Mouse (Mus musculus): Measurements from ENCODE around the gene Zbed6. TPM values are rescaled to one million over a fixed set of nuclear protein-coding genes. Genes with fewer than 3 reads are reported as not detected.
"Not testable (repeated sequence)": the region's sequence is repeated elsewhere in the genome, so short reads cannot be mapped to it uniquely, and the experiment has no call there.

The Zbed6 gene
- polyA plus RNA-seq, 1 experiment from 2014 or later: not detected

- H3K9ac ChIP-seq: no peak overlapping the region
- no peaks in the 10 kb centered on the region for H3K9me3 ChIP-seq
- H3K27me3 ChIP-seq (replicated peaks): no peaks in the 10 kb centered on the region
- 76% methylated on average over 7 of the region's 7 CpGs for WGBS
- no peak for ATAC-seq (ENCODE audit: extremely low read depth, insufficient number of reproducible peaks, low FRiP score, low TSS enrichment)
- no peak overlapping the region for H3K4me2 ChIP-seq
- H3K36me3 ChIP-seq: no peaks in the 10 kb centered on the region
- peaks cover 19% of the 10 kb centered on the region for H3K4me1 ChIP-seq
- H3K4me3 ChIP-seq: no peak overlapping the region
- H3K27ac ChIP-seq (replicated peaks): no peak overlapping the region
These were observed 27.6 kb upstream of the Zbed6 start for GRCm38 (mm10) chr1:133688301-133688700.

- H3K9me3 ChIP-seq: no peaks in the 10 kb centered on the region
- peaks cover 7% of the 10 kb centered on the region; the same call in 1 of the 2 replicates for H3K4me1 ChIP-seq
- ATAC-seq (ENCODE audit: extremely low read depth, insufficient number of reproducible peaks, low FRiP score, low TSS enrichment): no peak
- no peaks in the 10 kb centered on the region for H3K36me3 ChIP-seq
- WGBS: 75% methylated on average over 10 of the region's 10 CpGs
- H3K4me3 ChIP-seq: no peak overlapping the region
- H3K9ac ChIP-seq: no peak overlapping the region
- no peaks in the 10 kb centered on the region for H3K27me3 ChIP-seq (replicated peaks)
- H3K4me2 ChIP-seq: no peak overlapping the region
- H3K27ac ChIP-seq (replicated peaks): no peak overlapping the region
These were observed 25.2 kb upstream of the Zbed6 start for GRCm38 (mm10) chr1:133685749-133686519.

GRCm38 (mm10) chr1:133671801-133672200, 11.1 kb upstream of the Zbed6 start:
- no peak for ATAC-seq (ENCODE audit: extremely low read depth, insufficient number of reproducible peaks, low FRiP score, low TSS enrichment)
- H3K9me3 ChIP-seq: no peaks in the 10 kb centered on the region
- no peaks in the 10 kb centered on the region for H3K27me3 ChIP-seq (replicated peaks)
- no peak overlapping the region for H3K4me3 ChIP-seq
- no peaks in the 10 kb centered on the region for H3K4me1 ChIP-seq
- no peak overlapping the region for H3K9ac ChIP-seq
- no peak overlapping the region for H3K4me2 ChIP-seq
- H3K27ac ChIP-seq (replicated peaks): no peak overlapping the region
- 60% methylated on average over 3 of the region's 3 CpGs for WGBS
- no peaks in the 10 kb centered on the region for H3K36me3 ChIP-seq

GRCm38 (mm10) chr1:133671266-133671665, 10.6 kb upstream of the Zbed6 start:
- WGBS: 81% methylated on average over 3 of the region's 3 CpGs
- no peak for ATAC-seq (ENCODE audit: extremely low read depth, insufficient number of reproducible peaks, low FRiP score, low TSS enrichment)

GRCm38 (mm10) chr1:133670776-133671175, 10.1 kb upstream of the Zbed6 start:
- Histone ChIP-seq H3K4me1 (no peaks in the 10 kb centered on the region), H3K9ac (no peak overlapping the region)
- no peak for ATAC-seq (ENCODE audit: extremely low read depth, insufficient number of reproducible peaks, low FRiP score, low TSS enrichment)

More at GRCm38 (mm10) chr1:133671266-133671665, 10.6 kb upstream of the Zbed6 start:
- Histone ChIP-seq H3K4me2 (no peak overlapping the region), H3K4me3 (no peak overlapping the region), H3K27ac (replicated peaks) (no peak overlapping the region), H3K27me3 (replicated peaks) (no peaks in the 10 kb centered on the region), H3K4me1 (no peaks in the 10 kb centered on the region), H3K36me3 (no peaks in the 10 kb centered on the region), H3K9ac (no peak overlapping the region), H3K9me3 (no peaks in the 10 kb centered on the region)

GRCm38 (mm10) chr1:133670190-133670589, 9.5 kb upstream of the Zbed6 start:
- Histone ChIP-seq H3K9me3 (no peaks in the 10 kb centered on the region), H3K9ac (no peak overlapping the region), H3K27me3 (replicated peaks) (no peaks in the 10 kb centered on the region), H3K36me3 (no peaks in the 10 kb centered on the region), H3K27ac (replicated peaks) (no peak overlapping the region), H3K4me1 (no peaks in the 10 kb centered on the region), H3K4me2 (no peak overlapping the region), H3K4me3 (no peak overlapping the region)
- no peak for ATAC-seq (ENCODE audit: extremely low read depth, insufficient number of reproducible peaks, low FRiP score, low TSS enrichment)
- 74% methylated on average over 12 of the region's 12 CpGs for WGBS

More at GRCm38 (mm10) chr1:133670776-133671175, 10.1 kb upstream of the Zbed6 start:
- Histone ChIP-seq H3K4me3 (no peak overlapping the region), H3K36me3 (no peaks in the 10 kb centered on the region), H3K27me3 (replicated peaks) (no peaks in the 10 kb centered on the region), H3K27ac (replicated peaks) (no peak overlapping the region), H3K4me2 (no peak overlapping the region), H3K9me3 (no peaks in the 10 kb centered on the region)
- WGBS: 67% methylated on average over 6 of the region's 6 CpGs

- Histone ChIP-seq H3K27me3 (replicated peaks) (no peaks in the 10 kb centered on the region), H3K36me3 (no peaks in the 10 kb centered on the region), H3K4me3 (no peak overlapping the region), H3K9me3 (no peaks in the 10 kb centered on the region), H3K4me2 (no peak overlapping the region), H3K9ac (no peak overlapping the region), H3K27ac (replicated peaks) (no peak overlapping the region), H3K4me1 (peaks cover 5% of the 10 kb centered on the region; the same call in 1 of the 2 replicates)
- no peak for ATAC-seq (ENCODE audit: extremely low read depth, insufficient number of reproducible peaks, low FRiP score, low TSS enrichment)
- WGBS: 78% methylated on average over 3 of the region's 3 CpGs
These were observed 7.9 kb upstream of the Zbed6 start for GRCm38 (mm10) chr1:133668618-133669017.

- Histone ChIP-seq H3K36me3 (no peaks in the 10 kb centered on the region), H3K4me1 (peaks cover 13% of the 10 kb centered on the region; the same call in 1 of the 2 replicates), H3K4me2 (no peak overlapping the region), H3K9ac (no peak overlapping the region), H3K4me3 (no peak overlapping the region), H3K27ac (replicated peaks) (no peak overlapping the region), H3K27me3 (replicated peaks) (no peaks in the 10 kb centered on the region), H3K9me3 (no peaks in the 10 kb centered on the region)
- WGBS: 58% methylated on average over 7 of the region's 7 CpGs
- no peak for ATAC-seq (ENCODE audit: extremely low read depth, insufficient number of reproducible peaks, low FRiP score, low TSS enrichment)
These were observed 7.0 kb upstream of the Zbed6 start for GRCm38 (mm10) chr1:133667721-133668120.

GRCm38 (mm10) chr1:133665713-133666112, 5.0 kb upstream of the Zbed6 start:
- H3K4me3 ChIP-seq; H3K9ac ChIP-seq; H3K36me3 ChIP-seq; H3K4me2 ChIP-seq; H3K9me3 ChIP-seq; H3K27ac ChIP-seq (replicated peaks); ATAC-seq (ENCODE audit: extremely low read depth, insufficient number of reproducible peaks, low FRiP score, low TSS enrichment); H3K27me3 ChIP-seq (replicated peaks): not testable (repeated sequence)
- H3K4me1 ChIP-seq: peaks cover 13% of the 10 kb centered on the region; the same call in 1 of the 2 replicates
- 66% methylated on average over 8 of the region's 8 CpGs for WGBS

- peak overlapping the region; percentile 73 for H3K27ac ChIP-seq (replicated peaks)
These were observed 3.7 kb upstream of the Zbed6 start for GRCm38 (mm10) chr1:133664203-133664970.

GRCm38 (mm10) chr1:133663427-133663826, 2.7 kb upstream of the Zbed6 start:
- peaks cover 13% of the 10 kb centered on the region for H3K36me3 ChIP-seq
- no peaks in the 10 kb centered on the region for H3K27me3 ChIP-seq (replicated peaks)
- no peak for ATAC-seq (ENCODE audit: extremely low read depth, insufficient number of reproducible peaks, low FRiP score, low TSS enrichment)
- peak overlapping the region; percentile 73 for H3K27ac ChIP-seq (replicated peaks)
- H3K4me1 ChIP-seq: peaks cover 33% of the 10 kb centered on the region
- H3K9ac ChIP-seq: no peak overlapping the region
- 42% methylated on average over 4 of the region's 4 CpGs for WGBS
- H3K9me3 ChIP-seq: no peaks in the 10 kb centered on the region
- H3K4me2 ChIP-seq: no peak overlapping the region
- H3K4me3 ChIP-seq: no peak overlapping the region

More at GRCm38 (mm10) chr1:133664203-133664970, 3.7 kb upstream of the Zbed6 start:
- no peaks in the 10 kb centered on the region for H3K9me3 ChIP-seq
- no peak overlapping the region for H3K4me3 ChIP-seq
- 75% methylated on average over 11 of the region's 11 CpGs for WGBS
- peaks cover 23% of the 10 kb centered on the region for H3K4me1 ChIP-seq
- no peak overlapping the region for H3K4me2 ChIP-seq
- ATAC-seq (ENCODE audit: extremely low read depth, insufficient number of reproducible peaks, low FRiP score, low TSS enrichment): no peak
- no peak overlapping the region for H3K9ac ChIP-seq
- H3K27me3 ChIP-seq (replicated peaks): no peaks in the 10 kb centered on the region
- H3K36me3 ChIP-seq: peaks cover 4% of the 10 kb centered on the region

Measured in heart, embryonic 13.5 days (tissue).